Mouse (Mus musculus): ENCODE data around the gene Upk2. TPM values are rescaled to one million over a fixed set of nuclear protein-coding genes. Genes with fewer than 3 reads are reported as not detected.
A peak's percentile ranks its signal among the peaks of the same experiment; 100 is the strongest.
"Not testable (repeated sequence)": the region's sequence is repeated elsewhere in the genome, so short reads cannot be mapped to it uniquely, and the experiment has no call there.

Gene Upk2
- polyA plus RNA-seq, 2 experiments: not detected

GRCm38 (mm10) chr9:44461950-44462349 lies 7.2 kb upstream of the Upk2 start:
- H3K9me3 ChIP-seq (ENCODE audit: control insufficient read depth, low read length): no peaks in the 10 kb centered on the region
- DNase-seq (ENCODE audit: low read depth in 3 of 3, low spot score in 3 of 3) (no peak), ATAC-seq (ENCODE audit: insufficient read depth) (no peak)
- TF ChIP-seq EP300 (IDR thresholded peaks at IDR 0.05; ENCODE audit: low read depth): no peak
- TF ChIP-seq CTCF (IDR thresholded peaks at IDR 0.05; ENCODE audit: low read depth): no peak
- no peaks in the 10 kb centered on the region for H3K4me1 ChIP-seq (replicated peaks; ENCODE audit: control insufficient read depth in 2 of 2, insufficient read depth in 2 of 2, low read length in 1 of 2)
- no peak overlapping the region for H3K9ac ChIP-seq (replicated peaks)
- no peaks in the 10 kb centered on the region for H3K36me3 ChIP-seq (replicated peaks; ENCODE audit: control insufficient read depth, insufficient read depth, low read depth)
- WGBS (ENCODE audit: insufficient replicate concordance): 44% methylated on average over 5 of the region's 5 CpGs
- H3K4me3 ChIP-seq (ENCODE audit: insufficient read depth in 1 of 2, low read depth in 2 of 2, low read length in 2 of 2): no peak overlapping the region
- no peaks in the 10 kb centered on the region; the same call in 1 of the 2 replicates for H3K27me3 ChIP-seq (ENCODE audit: control insufficient read depth, insufficient read depth, low read length)
- H3K27ac ChIP-seq: no peak overlapping the region
- H3K4me2 ChIP-seq (ENCODE audit: low read depth): no peak overlapping the region

- H3K4me1 ChIP-seq (replicated peaks; ENCODE audit: control insufficient read depth in 2 of 2, insufficient read depth in 2 of 2, low read length in 1 of 2): no peaks in the 10 kb centered on the region
- H3K27me3 ChIP-seq (ENCODE audit: control insufficient read depth, insufficient read depth, low read length): no peaks in the 10 kb centered on the region; the same call in 1 of the 2 replicates
- ATAC-seq (ENCODE audit: insufficient read depth) (no peak), DNase-seq (ENCODE audit: low read depth in 3 of 3, low spot score in 3 of 3) (no peak)
- no peak overlapping the region for H3K27ac ChIP-seq
- H3K9ac ChIP-seq (replicated peaks): no peak overlapping the region
- TF ChIP-seq EP300 (IDR thresholded peaks at IDR 0.05; ENCODE audit: low read depth) (no peak), CTCF (IDR thresholded peaks at IDR 0.05; ENCODE audit: low read depth) (no peak)
- no peak overlapping the region for H3K4me2 ChIP-seq (ENCODE audit: low read depth)
- H3K4me3 ChIP-seq (ENCODE audit: insufficient read depth in 1 of 2, low read depth in 2 of 2, low read length in 2 of 2): no peak overlapping the region
- H3K9me3 ChIP-seq (ENCODE audit: control insufficient read depth, low read length): no peaks in the 10 kb centered on the region
- WGBS (ENCODE audit: insufficient replicate concordance): 19% methylated on average over 11 of the region's 11 CpGs
- no peaks in the 10 kb centered on the region for H3K36me3 ChIP-seq (replicated peaks; ENCODE audit: control insufficient read depth, insufficient read depth, low read depth)
These were observed 2.4 kb upstream of the Upk2 start for GRCm38 (mm10) chr9:44457035-44457742.

- Histone ChIP-seq H3K9me3 (ENCODE audit: control insufficient read depth, low read length) (no peaks in the 10 kb centered on the region), H3K36me3 (replicated peaks; ENCODE audit: control insufficient read depth, insufficient read depth, low read depth) (no peaks in the 10 kb centered on the region), H3K27ac (no peak overlapping the region), H3K4me1 (replicated peaks; ENCODE audit: control insufficient read depth in 2 of 2, insufficient read depth in 2 of 2, low read length in 1 of 2) (no peaks in the 10 kb centered on the region), H3K4me3 (ENCODE audit: insufficient read depth in 1 of 2, low read depth in 2 of 2, low read length in 2 of 2) (no peak overlapping the region), H3K27me3 (ENCODE audit: control insufficient read depth, insufficient read depth, low read length) (no peaks in the 10 kb centered on the region; the same call in 1 of the 2 replicates), H3K9ac (replicated peaks) (no peak overlapping the region), H3K4me2 (ENCODE audit: low read depth) (no peak overlapping the region)
- TF ChIP-seq EP300 (IDR thresholded peaks at IDR 0.05; ENCODE audit: low read depth): no peak
- TF ChIP-seq CTCF (IDR thresholded peaks at IDR 0.05; ENCODE audit: low read depth): peak; percentile 90
- ATAC-seq (ENCODE audit: insufficient read depth) (no peak), DNase-seq (ENCODE audit: low read depth in 3 of 3, low spot score in 3 of 3) (peak; percentile 34 to 41 (median 41))
- 11% methylated on average over 14 of the region's 14 CpGs for WGBS (ENCODE audit: insufficient replicate concordance)
These were observed 465 bp downstream of the Upk2 start for GRCm38 (mm10) chr9:44454132-44454890.

- DNase-seq (ENCODE audit: low read depth in 3 of 3, low spot score in 3 of 3) (peak in 2 of 3 experiments; percentile 20 to 27), ATAC-seq (ENCODE audit: insufficient read depth) (no peak)
- TF ChIP-seq EP300 (IDR thresholded peaks at IDR 0.05; ENCODE audit: low read depth) (no peak), CTCF (IDR thresholded peaks at IDR 0.05; ENCODE audit: low read depth) (peak; percentile 67)
- no peak overlapping the region for H3K9ac ChIP-seq (replicated peaks)
- no peaks in the 10 kb centered on the region; the same call in 1 of the 2 replicates for H3K27me3 ChIP-seq (ENCODE audit: control insufficient read depth, insufficient read depth, low read length)
- H3K4me2 ChIP-seq (ENCODE audit: low read depth): no peak overlapping the region
- no peaks in the 10 kb centered on the region for H3K9me3 ChIP-seq (ENCODE audit: control insufficient read depth, low read length)
- H3K4me3 ChIP-seq (ENCODE audit: insufficient read depth in 1 of 2, low read depth in 2 of 2, low read length in 2 of 2): no peak overlapping the region
- H3K27ac ChIP-seq: no peak overlapping the region
- no peaks in the 10 kb centered on the region for H3K4me1 ChIP-seq (replicated peaks; ENCODE audit: control insufficient read depth in 2 of 2, insufficient read depth in 2 of 2, low read length in 1 of 2)
- no peaks in the 10 kb centered on the region for H3K36me3 ChIP-seq (replicated peaks; ENCODE audit: control insufficient read depth, insufficient read depth, low read depth)
These were observed 4.4 kb downstream of the Upk2 start for GRCm38 (mm10) chr9:44450387-44450786.

- WGBS (ENCODE audit: insufficient replicate concordance): 58% methylated on average over 7 of the region's 7 CpGs
- not testable (repeated sequence) for ATAC-seq (ENCODE audit: insufficient read depth); H3K36me3 ChIP-seq (replicated peaks; ENCODE audit: control insufficient read depth, insufficient read depth, low read depth); H3K4me2 ChIP-seq (ENCODE audit: low read depth); H3K4me3 ChIP-seq (ENCODE audit: insufficient read depth in 1 of 2, low read depth in 2 of 2, low read length in 2 of 2); H3K9me3 ChIP-seq (ENCODE audit: control insufficient read depth, low read length); H3K27ac ChIP-seq; H3K4me1 ChIP-seq (replicated peaks; ENCODE audit: control insufficient read depth in 2 of 2, insufficient read depth in 2 of 2, low read length in 1 of 2); H3K9ac ChIP-seq (replicated peaks); H3K27me3 ChIP-seq (ENCODE audit: control insufficient read depth, insufficient read depth, low read length); DNase-seq (ENCODE audit: low read depth in 3 of 3, low spot score in 3 of 3)
These were observed 10.3 kb downstream of the Upk2 start for GRCm38 (mm10) chr9:44444402-44445025.
